Mouse (Mus musculus) bone marrow, adult 2 months (tissue): Measurements from ENCODE around the gene Add3. TPM values are rescaled to one million over a fixed set of nuclear protein-coding genes. Genes with fewer than 3 reads are reported as not detected.

Experiments
- H3K27ac ChIP-seq: fragments of 200-500 bp; 2 replicates; pipeline ENCODE4 v1.5.1; 2012; ENCODE audit warnings: low read depth, mild to moderate bottlenecking, control low read depth, inconsistent platforms, low read length; ENCODE audit not compliant: control insufficient read depth, poor library complexity, insufficient read depth
- H3K4me1 ChIP-seq: fragments of 200-500 bp; 2 replicates; pipeline ENCODE4 v1.6.1; 2011; ENCODE audit warnings: low read length; ENCODE audit not compliant: control insufficient read depth, insufficient read depth
- H3K4me3 ChIP-seq: fragments of 200-500 bp; replicated peaks from 2 replicates; pipeline ENCODE3; 2011; ENCODE audit warnings: mild to moderate bottlenecking, low read depth, low read length, control low read depth; ENCODE audit not compliant: control insufficient read depth
- CTCF ChIP-seq: fragments of 200-500 bp; IDR thresholded peaks from 2 replicates; pipeline ENCODE4 v1.5.1; 2011; ENCODE audit warnings: low read length, control low read depth; ENCODE audit not compliant: control insufficient read depth, insufficient read depth
- POLR2A ChIP-seq: fragments of 200-500 bp; IDR thresholded peaks from 2 replicates; pipeline ENCODE4 v1.6.1; 2011; ENCODE audit warnings: low read depth, mild to moderate bottlenecking, control low read depth, low read length, borderline replicate concordance; ENCODE audit not compliant: control insufficient read depth
- WGBS: fragments of 180-500 bp; shearing (Covaris S2); methylation state at CpG from one replicate; pipeline ENCODE4 v1.1.7; 2018; 5-methylcytosine and 5-hydroxymethylcytosine counted together
- polyA plus RNA-seq: library from polyadenylated mRNA; stranded (reverse); fragments of >200 nt; gene quantifications from 2 replicates; pipeline ENCODE4 v1.2.4, GENCODE M21; 2011; ENCODE audit warnings: low replicate concordance; ENCODE audit not compliant: missing spikeins, insufficient read depth, insufficient read length

The Add3 gene
- polyA plus RNA-seq, 1 experiment = 43.6 TPM

DNA sequence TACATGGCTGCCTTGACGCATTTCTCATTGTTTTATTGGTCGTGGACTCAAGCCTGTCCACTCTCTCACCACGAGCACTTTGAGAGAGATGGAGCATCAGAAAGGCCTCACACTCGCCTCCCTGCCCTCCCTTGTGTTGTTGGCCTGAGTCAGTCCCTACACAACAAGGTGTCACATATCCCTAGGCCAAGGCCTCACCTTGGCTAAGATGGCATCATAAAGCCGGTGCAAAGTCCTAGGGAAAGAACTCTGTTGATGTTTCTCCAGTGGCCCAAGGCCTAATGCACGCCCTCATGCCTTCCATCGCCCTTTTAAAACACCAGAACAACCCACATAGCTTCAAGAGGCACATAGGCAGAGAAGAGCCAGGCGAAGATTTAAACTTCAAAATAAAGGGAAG lies 140.0 kb downstream of the Add3 start:
- Histone ChIP-seq H3K4me3 (no peak overlapping the region), H3K4me1 (no peaks in the 10 kb centered on the region), H3K27ac (no peak overlapping the region)
- WGBS = 84% methylated on average over 8 of the region's 8 CpGs
- TF ChIP-seq POLR2A (no peak), CTCF (no peak)

DNA sequence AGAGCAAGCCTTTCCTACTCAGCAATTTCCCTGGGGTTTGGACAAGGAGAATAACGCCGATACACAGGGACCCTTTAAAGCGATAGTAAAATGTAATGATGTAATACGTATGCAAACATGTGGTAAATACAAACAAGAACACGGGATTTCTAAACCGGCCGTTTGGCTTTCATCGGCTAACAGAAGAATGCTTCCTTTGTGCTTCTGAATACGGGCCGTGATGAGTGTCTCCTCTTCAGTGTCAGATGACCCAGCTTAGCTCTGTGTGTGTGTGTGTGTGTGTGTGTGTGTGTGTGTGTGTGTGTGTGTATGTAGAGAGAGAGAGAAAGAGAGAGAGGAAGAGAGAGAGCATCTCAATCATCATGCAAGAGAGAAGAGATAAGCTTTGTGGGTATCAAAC lies 142.3 kb downstream of the Add3 start:
- no peak overlapping the region for H3K27ac ChIP-seq
- H3K4me1 ChIP-seq = no peaks in the 10 kb centered on the region
- no peak overlapping the region for H3K4me3 ChIP-seq
- TF ChIP-seq CTCF (no peak), POLR2A (no peak)
- WGBS = 90% methylated on average over 10 of the region's 10 CpGs

DNA sequence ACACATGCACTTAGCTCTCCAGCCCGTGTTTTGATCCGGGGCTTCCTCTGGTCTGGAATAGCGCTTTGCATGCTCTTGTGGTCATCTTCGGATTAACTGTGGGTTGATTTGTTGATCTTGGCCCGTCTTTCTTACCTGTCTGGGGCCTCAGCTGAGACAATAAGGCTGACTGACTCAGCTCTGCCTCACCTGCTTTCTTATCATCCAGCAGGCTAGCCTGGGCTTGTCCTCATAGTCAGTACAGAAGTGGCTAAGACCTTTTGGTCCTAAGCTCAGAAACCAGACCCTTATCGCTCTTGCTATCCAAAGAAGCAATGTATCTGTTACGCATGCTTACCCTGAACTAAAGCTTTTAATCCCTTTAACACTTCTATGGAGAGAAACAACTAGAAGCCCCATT lies 143.5 kb downstream of the Add3 start:
- no peak overlapping the region for H3K27ac ChIP-seq
- WGBS = 85% methylated on average over 7 of the region's 7 CpGs
- TF ChIP-seq CTCF (no peak), POLR2A (no peak)
- no peaks in the 10 kb centered on the region for H3K4me1 ChIP-seq
- H3K4me3 ChIP-seq = no peak overlapping the region

DNA sequence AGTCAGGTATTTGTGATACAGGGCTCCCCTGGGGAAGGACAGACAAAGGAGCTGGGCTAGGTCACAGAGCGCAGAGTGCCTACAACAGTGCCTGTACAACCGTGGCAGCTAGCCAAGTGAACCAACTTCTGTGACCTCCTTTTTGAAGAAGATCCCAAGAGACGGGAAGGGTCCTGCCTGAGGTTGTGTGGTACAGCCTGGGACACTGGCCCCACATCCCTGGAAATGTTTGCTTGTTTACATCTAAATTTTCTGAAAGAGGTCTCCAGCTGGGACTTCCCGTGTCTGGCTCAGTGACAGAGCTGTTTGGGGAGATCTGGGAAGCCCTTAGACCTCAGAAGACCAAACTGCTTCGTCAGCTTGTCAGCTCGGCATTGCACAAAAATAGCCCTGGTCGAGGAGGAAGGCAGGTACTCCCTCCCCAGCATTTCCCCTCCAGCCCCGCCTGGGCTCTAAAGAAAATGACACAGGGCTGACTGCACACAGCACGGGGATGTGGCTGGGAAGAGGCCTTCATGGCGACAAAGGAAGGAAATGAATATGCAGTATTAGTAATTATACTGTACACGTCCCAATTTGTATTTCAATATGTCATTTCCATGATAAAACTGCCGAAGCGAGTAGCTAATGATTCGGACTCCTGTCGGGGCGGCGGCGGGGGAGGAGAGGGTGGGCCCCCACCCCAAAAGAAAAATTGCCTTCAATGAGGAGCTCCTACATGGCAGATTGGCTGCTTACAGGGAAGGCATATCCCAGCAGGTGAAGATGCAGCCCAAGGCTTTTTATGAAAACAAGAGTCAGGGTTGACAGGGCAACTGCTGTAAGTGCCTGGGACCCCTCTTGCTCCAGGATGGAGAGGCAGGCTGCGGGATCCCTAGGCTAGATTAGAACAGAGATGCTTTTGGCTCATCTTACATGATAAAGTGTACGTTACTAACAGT lies 144.3 kb downstream of the Add3 start:
- Histone ChIP-seq H3K4me1 (no peaks in the 10 kb centered on the region), H3K27ac (peak overlapping the region; percentile 35; the same call in 1 of the 2 replicates), H3K4me3 (no peak overlapping the region)
- 12% methylated on average over 20 of the region's 20 CpGs for WGBS
- no peak for TF ChIP-seq POLR2A
- no peak for TF ChIP-seq CTCF

DNA sequence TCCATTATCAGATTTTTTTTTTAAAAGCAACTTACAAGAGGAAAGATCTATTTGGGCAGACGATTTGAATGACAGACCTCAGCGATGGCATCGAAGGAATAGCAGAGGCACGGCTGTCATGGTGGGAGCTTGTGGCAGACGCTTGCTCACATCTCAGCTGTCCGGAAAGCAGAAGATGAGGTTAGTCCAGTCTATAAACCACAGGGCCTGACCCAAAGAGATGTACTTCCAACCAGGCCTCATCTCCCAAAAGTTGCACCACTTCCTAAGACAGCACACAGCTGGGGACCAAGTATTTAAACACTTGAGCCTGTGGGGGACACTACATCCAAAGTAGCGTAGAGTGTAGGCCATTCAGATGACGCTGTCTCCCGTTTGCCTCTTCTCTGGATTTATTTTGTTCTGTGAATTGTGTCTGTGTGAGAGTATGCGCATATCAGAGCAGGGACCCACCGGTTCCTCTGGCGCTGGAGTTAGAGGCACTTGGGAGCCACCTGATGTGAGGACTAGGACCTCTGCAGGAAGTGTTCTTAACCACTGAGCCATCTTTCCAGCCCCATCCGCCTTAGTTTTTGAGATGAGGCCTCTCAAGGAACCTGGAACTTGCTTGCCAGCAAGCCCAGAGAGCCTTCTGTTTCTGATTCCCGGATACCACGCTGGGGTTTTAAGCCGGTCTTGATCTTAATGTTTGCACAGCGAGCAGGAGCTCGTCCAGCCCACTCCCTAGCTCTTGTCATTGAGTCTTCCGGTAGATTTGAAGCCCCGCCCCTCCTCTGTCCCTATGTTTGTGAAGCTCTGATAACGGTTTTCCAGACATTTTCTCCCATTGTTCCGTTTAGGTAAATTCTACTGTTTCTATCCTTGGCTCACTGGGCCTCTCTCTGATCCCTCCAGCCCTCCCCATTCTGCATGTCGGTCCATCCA lies 156.3 kb downstream of the Add3 start:
- no peak for TF ChIP-seq CTCF
- TF ChIP-seq POLR2A = no peak
- H3K4me3 ChIP-seq = no peak overlapping the region
- H3K27ac ChIP-seq = no peak overlapping the region
- no peaks in the 10 kb centered on the region for H3K4me1 ChIP-seq
- WGBS = 75% methylated on average over 23 of the region's 23 CpGs

Other genes with a start within 250 kb of the Add3 start
- 38.8 and 45.4 TPM in 2 replicates for gene Xpnpep1, start 100.2 kb upstream of the Add3 start, polyA plus RNA-seq
- 32.4 and 39.2 TPM in 2 replicates for gene Mxi1, start 170.1 kb downstream of the Add3 start, polyA plus RNA-seq
- not detected in 2 replicates for gene Gm10197, start 231.3 kb downstream of the Add3 start, polyA plus RNA-seq